Mouse (Mus musculus): ENCODE data around the gene Chrdl2. TPM values are rescaled to one million over a fixed set of nuclear protein-coding genes. Genes with fewer than 3 reads are reported as not detected.

The Chrdl2 gene
- polyA plus RNA-seq, 1 experiment = 0.15 TPM

DNA sequence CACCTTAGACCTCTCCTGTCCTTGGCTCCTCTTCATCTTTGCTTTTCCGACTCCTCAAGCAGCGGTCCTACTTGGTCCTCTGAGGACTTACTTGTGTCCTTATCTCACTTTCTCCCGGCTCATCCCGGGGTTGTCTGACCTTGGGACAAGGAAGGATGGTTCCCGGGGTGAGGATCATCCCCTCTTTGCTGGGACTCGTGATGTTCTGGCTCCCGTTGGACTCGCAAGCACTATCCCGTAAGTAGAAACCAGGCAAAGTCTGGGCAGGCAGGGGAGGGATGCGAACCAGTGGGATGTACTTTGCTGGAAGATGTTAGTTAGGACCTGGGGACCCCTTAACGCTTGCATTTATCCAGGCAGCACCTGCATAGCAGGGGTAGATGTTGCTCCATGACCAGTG is 439 bp downstream of the Chrdl2 start:
- Histone ChIP-seq H3K4me3 (replicated peaks) (no peak overlapping the region), H3K9me3 (no peaks in the 10 kb centered on the region), H3K4me1 (peaks cover 17% of the 10 kb centered on the region), H3K27me3 (replicated peaks) (peaks cover 84% of the 10 kb centered on the region), H3K36me3 (replicated peaks; ENCODE audit: low read length) (no peaks in the 10 kb centered on the region)
- no peak for TF ChIP-seq GATA1 (IDR thresholded peaks at IDR 0.05; ENCODE audit: borderline replicate concordance, low read length)
- TF ChIP-seq FLI1 (IDR thresholded peaks at IDR 0.05; ENCODE audit: low read length) = no peak

DNA sequence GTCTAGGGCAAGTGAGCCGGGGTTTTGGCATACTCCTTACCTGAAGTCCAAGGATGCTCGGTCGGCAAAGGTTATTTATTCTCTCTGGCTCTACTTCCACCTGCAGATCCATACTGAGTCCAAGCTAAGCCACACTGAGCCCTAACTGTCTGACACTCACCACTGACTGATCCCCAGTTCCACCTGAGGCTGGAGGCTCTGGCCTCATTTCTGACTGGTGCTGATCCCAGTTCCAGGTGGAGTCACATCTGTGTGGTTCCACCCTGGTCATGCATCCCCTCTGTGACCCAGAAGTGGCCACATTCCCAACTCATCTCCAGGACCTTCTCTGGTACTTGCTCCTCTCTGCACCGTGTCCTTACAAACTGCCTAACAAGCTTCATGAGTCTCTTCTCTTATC is 2.8 kb downstream of the Chrdl2 start:
- Histone ChIP-seq H3K4me1 (peaks cover 23% of the 10 kb centered on the region), H3K27me3 (replicated peaks) (peaks cover 94% of the 10 kb centered on the region), H3K9me3 (no peaks in the 10 kb centered on the region), H3K36me3 (replicated peaks; ENCODE audit: low read length) (no peaks in the 10 kb centered on the region), H3K4me3 (replicated peaks) (no peak overlapping the region)
- TF ChIP-seq GATA1 (IDR thresholded peaks at IDR 0.05; ENCODE audit: borderline replicate concordance, low read length) (no peak), FLI1 (IDR thresholded peaks at IDR 0.05; ENCODE audit: low read length) (no peak)

DNA sequence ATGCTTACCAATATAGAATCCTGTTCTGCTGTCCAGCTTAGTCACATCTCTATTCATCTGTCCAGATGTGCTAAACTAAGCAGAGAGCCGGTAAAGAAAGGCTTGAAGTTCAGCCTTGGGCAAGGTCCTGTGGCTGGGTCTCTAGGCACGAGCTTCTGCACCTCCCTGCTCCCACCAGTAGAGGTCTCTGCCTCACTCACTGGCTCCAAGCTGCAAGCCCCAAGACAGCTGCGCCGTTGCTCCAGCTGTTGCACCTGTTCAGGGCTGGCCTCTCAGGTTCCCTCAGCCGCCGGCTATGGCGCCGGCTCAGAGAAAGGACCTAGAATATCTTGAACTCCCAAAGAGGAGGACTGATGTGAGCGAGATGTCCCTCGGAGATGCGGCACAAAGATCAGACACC is 3.7 kb downstream of the Chrdl2 start:
- H3K4me3 ChIP-seq (replicated peaks) = no peak overlapping the region
- H3K27me3 ChIP-seq (replicated peaks) = peaks cover 94% of the 10 kb centered on the region
- H3K36me3 ChIP-seq (replicated peaks; ENCODE audit: low read length) = no peaks in the 10 kb centered on the region
- TF ChIP-seq GATA1 (IDR thresholded peaks at IDR 0.05; ENCODE audit: borderline replicate concordance, low read length) = no peak
- no peak for TF ChIP-seq FLI1 (IDR thresholded peaks at IDR 0.05; ENCODE audit: low read length)
- H3K4me1 ChIP-seq = peaks cover 23% of the 10 kb centered on the region
- H3K9me3 ChIP-seq = no peaks in the 10 kb centered on the region

DNA sequence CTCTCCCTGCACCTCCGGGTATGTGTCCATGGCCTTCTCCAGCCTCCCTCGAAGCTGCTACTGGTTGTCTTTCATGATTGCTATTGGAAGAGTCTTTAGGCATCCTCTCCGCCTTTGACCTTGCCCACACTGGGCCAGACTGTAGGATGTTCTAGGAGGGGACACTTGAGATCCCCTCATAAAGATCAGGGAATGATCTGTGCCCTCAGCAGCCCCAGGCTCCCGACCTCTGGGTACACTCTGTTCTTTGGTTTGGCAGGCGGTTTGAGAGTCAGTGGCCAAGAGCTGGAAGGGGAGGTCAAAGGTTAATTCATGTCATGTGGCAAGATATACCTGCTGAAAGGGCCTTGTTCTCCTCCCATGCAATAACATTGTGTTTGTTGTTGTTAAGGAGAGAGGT is 4.7 kb downstream of the Chrdl2 start:
- TF ChIP-seq GATA1 (IDR thresholded peaks at IDR 0.05; ENCODE audit: borderline replicate concordance, low read length) (no peak), FLI1 (IDR thresholded peaks at IDR 0.05; ENCODE audit: low read length) (no peak)

DNA sequence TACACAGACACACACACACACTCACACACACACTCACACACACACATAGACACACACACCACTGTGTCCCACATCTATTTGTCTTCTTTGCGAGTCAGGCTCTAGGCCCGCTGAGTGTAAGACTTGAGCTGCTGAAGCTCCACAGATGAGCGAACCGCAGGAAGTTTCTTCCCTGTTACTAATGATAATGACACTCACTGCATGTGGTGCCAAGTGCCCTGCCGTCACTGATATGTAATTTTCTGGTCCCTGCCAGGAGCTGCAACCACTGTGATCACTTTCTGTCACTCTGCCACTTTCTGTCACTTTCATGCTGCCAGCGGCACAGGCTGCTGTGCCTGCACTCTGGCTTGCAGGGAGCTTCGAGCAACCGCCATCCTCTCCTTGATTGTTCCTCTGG is 6.1 kb downstream of the Chrdl2 start:
- Histone ChIP-seq H3K36me3 (replicated peaks; ENCODE audit: low read length) (no peaks in the 10 kb centered on the region), H3K4me1 (peaks cover 11% of the 10 kb centered on the region; the same call in 1 of the 2 replicates), H3K4me3 (replicated peaks) (no peak overlapping the region), H3K27me3 (replicated peaks) (peaks cover 94% of the 10 kb centered on the region), H3K9me3 (no peaks in the 10 kb centered on the region)
- TF ChIP-seq GATA1 (IDR thresholded peaks at IDR 0.05; ENCODE audit: borderline replicate concordance, low read length) (no peak), FLI1 (IDR thresholded peaks at IDR 0.05; ENCODE audit: low read length) (no peak)

More for the DNA sequence above, 4.7 kb downstream of the Chrdl2 start:
- peaks cover 21% of the 10 kb centered on the region for H3K4me1 ChIP-seq
- no peak overlapping the region for H3K4me3 ChIP-seq (replicated peaks)
- H3K9me3 ChIP-seq = no peaks in the 10 kb centered on the region
- peaks cover 94% of the 10 kb centered on the region for H3K27me3 ChIP-seq (replicated peaks)
- no peaks in the 10 kb centered on the region for H3K36me3 ChIP-seq (replicated peaks; ENCODE audit: low read length)

DNA sequence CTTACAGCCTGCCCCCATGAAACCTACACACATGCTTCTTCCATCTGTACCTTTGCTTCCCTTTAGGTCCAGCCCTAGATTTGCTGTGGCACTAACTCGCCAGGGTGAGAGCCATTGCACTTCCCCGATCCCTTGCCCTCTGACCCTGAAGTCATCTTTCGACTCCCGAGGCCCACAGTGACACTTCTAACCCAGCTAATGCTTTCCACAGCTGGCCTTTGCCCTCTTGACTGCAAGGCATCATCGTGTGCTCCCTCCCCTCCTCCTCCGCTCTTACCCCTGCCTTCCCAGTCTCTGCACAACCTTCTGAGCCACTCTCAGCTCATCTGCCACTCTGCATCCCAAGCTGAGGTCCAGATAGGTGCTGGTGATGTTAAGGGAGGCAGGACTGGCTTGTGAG is 6.5 kb downstream of the Chrdl2 start:
- H3K4me3 ChIP-seq (replicated peaks) = no peak overlapping the region
- H3K4me1 ChIP-seq = peaks cover 11% of the 10 kb centered on the region; the same call in 1 of the 2 replicates
- H3K36me3 ChIP-seq (replicated peaks; ENCODE audit: low read length) = no peaks in the 10 kb centered on the region
- peaks cover 94% of the 10 kb centered on the region for H3K27me3 ChIP-seq (replicated peaks)
- no peaks in the 10 kb centered on the region for H3K9me3 ChIP-seq
- TF ChIP-seq FLI1 (IDR thresholded peaks at IDR 0.05; ENCODE audit: low read length) (no peak), GATA1 (IDR thresholded peaks at IDR 0.05; ENCODE audit: borderline replicate concordance, low read length) (no peak)

DNA sequence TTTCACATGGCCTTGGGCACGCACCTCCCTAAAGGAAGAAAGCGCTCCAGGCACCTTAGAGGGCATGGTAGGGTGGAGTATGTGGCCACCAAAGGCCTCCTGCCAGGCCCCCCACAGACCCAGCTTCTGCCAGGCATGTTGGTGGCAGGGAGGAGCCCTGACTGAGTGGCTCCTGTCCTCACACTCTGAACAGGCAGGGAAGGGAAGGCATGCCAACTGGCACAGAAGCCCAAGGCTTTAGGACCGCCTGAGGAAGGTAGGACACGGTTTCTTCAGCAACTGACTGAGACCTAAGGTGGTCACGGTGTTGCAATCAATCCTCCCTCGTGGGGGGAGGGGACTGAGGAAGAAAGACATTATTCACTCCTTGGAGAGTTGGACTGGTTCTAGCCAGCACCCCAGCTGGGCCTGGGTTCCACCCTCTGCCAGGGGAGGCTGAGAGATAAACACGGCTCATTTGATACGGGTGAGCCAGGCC is 8.2 kb downstream of the Chrdl2 start:
- TF ChIP-seq FLI1 (IDR thresholded peaks at IDR 0.05; ENCODE audit: low read length) (no peak), GATA1 (IDR thresholded peaks at IDR 0.05; ENCODE audit: borderline replicate concordance, low read length) (no peak)
- H3K4me3 ChIP-seq (replicated peaks) = no peak overlapping the region
- H3K9me3 ChIP-seq = no peaks in the 10 kb centered on the region
- peaks cover 93% of the 10 kb centered on the region for H3K27me3 ChIP-seq (replicated peaks)
- no peaks in the 10 kb centered on the region for H3K36me3 ChIP-seq (replicated peaks; ENCODE audit: low read length)
- peaks cover 11% of the 10 kb centered on the region; the same call in 1 of the 2 replicates for H3K4me1 ChIP-seq

DNA sequence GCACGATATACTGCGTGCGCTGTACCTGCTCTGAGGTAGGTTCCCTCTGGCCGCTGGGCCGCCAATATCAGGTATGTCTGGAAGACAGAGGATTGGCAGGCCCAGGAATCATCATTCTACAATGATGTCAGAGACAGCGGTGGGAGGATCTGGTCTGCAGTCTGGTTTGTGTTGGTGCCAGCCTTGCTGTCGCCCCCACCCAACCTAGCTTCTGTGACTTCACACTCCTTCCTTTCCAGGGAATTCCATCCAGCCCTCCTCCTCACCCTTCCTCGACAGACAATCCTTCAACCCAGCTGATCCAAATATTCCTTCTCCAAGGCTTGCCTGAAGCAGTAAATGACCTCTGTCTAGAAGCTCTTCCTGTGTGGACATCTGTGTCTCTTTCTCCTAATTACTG is 11.1 kb downstream of the Chrdl2 start:
- H3K4me1 ChIP-seq = peaks cover 7% of the 10 kb centered on the region; the same call in 1 of the 2 replicates
- H3K27me3 ChIP-seq (replicated peaks) = peaks cover 94% of the 10 kb centered on the region
- no peak overlapping the region for H3K4me3 ChIP-seq (replicated peaks)
- TF ChIP-seq GATA1 (IDR thresholded peaks at IDR 0.05; ENCODE audit: borderline replicate concordance, low read length) (no peak), FLI1 (IDR thresholded peaks at IDR 0.05; ENCODE audit: low read length) (no peak)
- H3K9me3 ChIP-seq = no peaks in the 10 kb centered on the region
- no peaks in the 10 kb centered on the region for H3K36me3 ChIP-seq (replicated peaks; ENCODE audit: low read length)

DNA sequence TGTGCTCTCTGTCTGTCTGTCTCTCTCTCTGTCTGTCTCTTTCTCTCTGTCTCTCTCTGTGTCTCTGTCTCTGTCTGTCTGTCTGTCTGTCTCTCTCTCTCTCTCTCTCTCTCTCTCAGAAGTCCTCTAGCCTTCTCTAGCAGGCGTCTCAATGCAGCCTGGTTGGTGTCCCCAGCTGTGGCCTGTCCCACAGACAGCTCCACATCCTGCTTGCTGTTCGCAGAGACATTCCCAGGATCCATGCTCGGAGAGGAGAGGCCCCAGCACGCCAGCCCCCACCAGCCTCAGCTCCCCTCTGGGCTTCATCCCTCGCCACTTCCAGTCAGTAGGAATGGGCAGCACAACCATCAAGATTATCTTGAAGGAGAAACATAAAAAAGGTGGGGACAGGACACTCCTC is 21.4 kb downstream of the Chrdl2 start:
- Histone ChIP-seq H3K36me3 (replicated peaks; ENCODE audit: low read length) (no peaks in the 10 kb centered on the region), H3K9me3 (peaks cover 18% of the 10 kb centered on the region), H3K4me1 (peaks cover 4% of the 10 kb centered on the region), H3K27me3 (replicated peaks) (peaks cover 89% of the 10 kb centered on the region), H3K4me3 (replicated peaks) (no peak overlapping the region)
- TF ChIP-seq FLI1 (IDR thresholded peaks at IDR 0.05; ENCODE audit: low read length) (no peak), GATA1 (IDR thresholded peaks at IDR 0.05; ENCODE audit: borderline replicate concordance, low read length) (no peak)

DNA sequence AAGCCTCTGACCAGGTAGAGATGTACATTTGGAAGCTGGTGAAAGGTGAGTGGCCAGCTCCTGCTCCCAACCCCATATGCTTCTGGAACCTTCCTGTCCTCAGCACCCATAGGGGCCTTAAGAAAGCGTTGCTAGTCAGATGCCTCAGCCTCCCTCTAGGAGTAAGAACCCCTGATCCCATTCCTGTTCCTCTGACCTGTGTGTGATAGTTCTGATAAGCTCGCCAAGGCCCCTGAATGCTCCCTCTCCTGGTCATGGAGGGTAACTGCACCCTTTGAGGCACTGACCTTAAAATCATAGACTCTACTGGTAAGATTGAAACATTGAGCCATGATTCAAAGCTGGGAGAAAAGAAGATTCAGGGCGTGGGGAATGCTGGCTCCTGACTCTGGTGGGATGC is 23.3 kb downstream of the Chrdl2 start:
- Histone ChIP-seq H3K4me1 (peaks cover 12% of the 10 kb centered on the region), H3K4me3 (replicated peaks) (no peak overlapping the region), H3K36me3 (replicated peaks; ENCODE audit: low read length) (no peaks in the 10 kb centered on the region), H3K27me3 (replicated peaks) (peaks cover 86% of the 10 kb centered on the region), H3K9me3 (peaks cover 7% of the 10 kb centered on the region)
- TF ChIP-seq FLI1 (IDR thresholded peaks at IDR 0.05; ENCODE audit: low read length) (no peak), GATA1 (IDR thresholded peaks at IDR 0.05; ENCODE audit: borderline replicate concordance, low read length) (no peak)

All from megakaryocyte, embryonic 14.5 days (primary cell).